Mouse (Mus musculus): ENCODE data around the gene Cryba4.

DNA sequence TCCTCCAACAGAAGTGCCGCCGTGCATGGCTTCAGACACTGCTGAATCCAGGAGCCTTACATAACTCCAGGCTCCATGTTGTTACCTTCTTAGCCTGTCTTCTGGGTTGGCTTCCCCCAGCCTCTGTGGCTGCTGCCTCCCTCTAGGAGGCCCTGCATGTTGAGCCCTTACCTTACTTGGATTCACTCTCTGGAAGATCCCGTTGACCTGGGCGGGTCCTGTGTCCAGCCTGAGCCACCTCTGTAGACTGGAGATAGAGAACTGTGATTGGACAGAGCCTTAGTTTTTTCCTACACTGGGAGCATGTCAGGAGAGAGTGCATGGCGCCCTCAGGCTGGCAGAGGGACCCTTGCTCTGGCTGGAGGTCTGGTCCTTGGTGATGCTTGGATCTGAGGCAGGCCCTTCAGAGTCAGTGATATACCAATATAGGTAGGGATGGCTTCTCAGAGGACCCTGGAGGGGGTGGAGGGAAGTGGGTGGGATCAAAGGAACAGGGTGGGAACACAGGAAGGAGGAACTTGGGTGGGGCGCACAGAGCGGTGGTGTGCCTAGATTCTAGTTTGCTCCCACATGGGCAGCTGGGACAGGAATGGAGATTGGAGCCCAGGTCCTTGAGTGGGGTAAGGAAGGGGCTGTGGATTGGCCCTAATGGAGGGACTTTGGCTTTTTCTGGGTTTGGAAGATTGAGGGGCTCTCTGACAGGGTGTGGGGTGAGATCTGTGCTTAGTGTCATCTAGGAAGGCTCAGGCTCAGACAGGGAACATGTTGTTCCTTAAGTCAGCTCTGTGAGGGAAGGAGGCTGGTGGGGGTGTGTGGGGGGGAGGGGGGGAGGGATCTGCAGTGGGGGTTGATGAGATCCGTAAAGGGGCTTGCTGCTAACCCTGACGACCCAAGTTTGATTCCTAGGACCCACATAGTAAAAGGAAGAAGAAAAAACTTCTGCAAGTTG is 36.1 kb upstream of the Cryba4 start:
- TF ChIP-seq CTCF (IDR thresholded peaks at IDR 0.05; ENCODE audit: low read depth): no peak
- no peak for TF ChIP-seq EP300 (IDR thresholded peaks at IDR 0.05; ENCODE audit: low read depth)

All from heart, postnatal 0 days (tissue).